Mouse (Mus musculus) heart, embryonic 16.5 days (tissue): ENCODE measurements around the gene Pigb. TPM values are rescaled to one million over a fixed set of nuclear protein-coding genes. Genes with fewer than 3 reads are reported as not detected.
A peak's percentile ranks its signal among the peaks of the same experiment; 100 is the strongest.

ENCODE experiments used
- ATAC-seq: fragments of 200-750 bp; cut with Nextera tagmentation; replicated peaks from 2 replicates; pipeline ENCODE4 v1.8.0; 2017; ENCODE audit warnings: moderate number of reproducible peaks; ENCODE audit not compliant: insufficient read depth, low FRiP score; ENCODE audit errors: extremely low read depth
- H3K27ac ChIP-seq: fragments of 300-500 bp; sonication (generic); 2 replicates; pipeline ENCODE4 v1.5.1; 2014; ENCODE audit warnings: mild to moderate bottlenecking, low read length, control low read depth, moderate library complexity
- H3K27me3 ChIP-seq: fragments of 300-500 bp; sonication (generic); 2 replicates; pipeline ENCODE4 v1.6.1; 2014; ENCODE audit warnings: low read length, mixed read lengths; ENCODE audit not compliant: control insufficient read depth, insufficient read depth
- H3K36me3 ChIP-seq: fragments of 300-500 bp; sonication (generic); 2 replicates; pipeline ENCODE4 v1.6.1; 2014; ENCODE audit not compliant: control insufficient read depth, insufficient read depth
- H3K4me1 ChIP-seq: fragments of 300-500 bp; sonication (generic); 2 replicates; pipeline ENCODE4 v1.6.1; 2014; ENCODE audit warnings: low read length, mixed read lengths; ENCODE audit not compliant: control insufficient read depth, insufficient read depth
- H3K4me2 ChIP-seq: fragments of 300-500 bp; sonication (generic); 2 replicates; pipeline ENCODE4 v1.6.1; 2014; ENCODE audit warnings: low read depth, mild to moderate bottlenecking, control low read depth, low read length
- H3K4me3 ChIP-seq: fragments of 300-500 bp; sonication (generic); 2 replicates; pipeline ENCODE4 v1.5.1; 2014; ENCODE audit warnings: mild to moderate bottlenecking, control low read depth, low read length
- H3K9ac ChIP-seq: fragments of 300-500 bp; sonication (generic); 2 replicates; pipeline ENCODE4 v1.6.1; 2014; ENCODE audit warnings: low read length, control low read depth
- H3K9me3 ChIP-seq: fragments of 300-500 bp; sonication (generic); replicated peaks from 2 replicates; pipeline ENCODE4 v1.6.1; 2016; ENCODE audit warnings: low read length; ENCODE audit not compliant: control insufficient read depth
- WGBS: fragments of 180-500 bp; shearing (Covaris S2); extraction: QIAGEN DNeasy Blood & Tissue Kit; methylation state at CpG from one replicate; pipeline ENCODE4 v1.1.7; 2014; 5-methylcytosine and 5-hydroxymethylcytosine counted together
- polyA plus RNA-seq: library from polyadenylated mRNA; unstranded; fragments of >200 nt; fragmentation: Nextera tagmentation; extraction: Ambion mirVana; gene quantifications from 2 replicates; pipeline ENCODE4 v1.2.1, GENCODE M21; 2015

The Pigb gene
- polyA plus RNA-seq, 1 experiment from 2014 or later, result 7.5 TPM

- H3K36me3 ChIP-seq, result peaks cover 15% of the 10 kb centered on the region
- H3K4me2 ChIP-seq, result no peak overlapping the region
- H3K4me3 ChIP-seq, result no peak overlapping the region
- WGBS, result 56% methylated on average over 4 of the region's 4 CpGs
- no peak overlapping the region for H3K27ac ChIP-seq
- H3K4me1 ChIP-seq, result no peaks in the 10 kb centered on the region
- no peak for ATAC-seq
- H3K27me3 ChIP-seq, result no peaks in the 10 kb centered on the region
- H3K9ac ChIP-seq, result no peak overlapping the region
- H3K9me3 ChIP-seq, result no peaks in the 10 kb centered on the region
Observed at GRCm38 (mm10) chr9:73031421-73031820, 8.8 kb downstream of the Pigb start.

- Histone ChIP-seq H3K27ac (no peak overlapping the region), H3K4me2 (no peak overlapping the region), H3K9me3 (no peaks in the 10 kb centered on the region), H3K36me3 (peaks cover 15% of the 10 kb centered on the region), H3K27me3 (no peaks in the 10 kb centered on the region), H3K4me1 (no peaks in the 10 kb centered on the region), H3K4me3 (no peak overlapping the region), H3K9ac (no peak overlapping the region)
- ATAC-seq, result no peak
- WGBS, result 88% methylated on average over 1 of the region's 1 CpGs
Observed at GRCm38 (mm10) chr9:73030443-73030842, 9.7 kb downstream of the Pigb start.

- Histone ChIP-seq H3K27ac (peak overlapping the region; percentile 68), H3K4me3 (peak overlapping the region; percentile 5; the same call in 1 of the 2 replicates), H3K27me3 (no peaks in the 10 kb centered on the region), H3K4me1 (no peaks in the 10 kb centered on the region), H3K36me3 (peaks cover 10% of the 10 kb centered on the region), H3K4me2 (peak overlapping the region; percentile 49), H3K9me3 (no peaks in the 10 kb centered on the region), H3K9ac (peak overlapping the region; percentile 42)
- 24% methylated on average over 16 of the region's 17 CpGs for WGBS
- ATAC-seq, result peak; percentile 88
Observed at GRCm38 (mm10) chr9:73025818-73026636, 14.2 kb downstream of the Pigb start.

GRCm38 (mm10) chr9:73020566-73021097 is 19.5 kb downstream of the Pigb start:
- peaks cover 13% of the 10 kb centered on the region for H3K36me3 ChIP-seq
- H3K4me1 ChIP-seq, result no peaks in the 10 kb centered on the region
- no peak overlapping the region for H3K27ac ChIP-seq
- no peak for ATAC-seq
- 86% methylated on average over 5 of the region's 5 CpGs for WGBS
- no peak overlapping the region for H3K4me3 ChIP-seq
- no peaks in the 10 kb centered on the region for H3K27me3 ChIP-seq
- H3K4me2 ChIP-seq, result no peak overlapping the region
- H3K9ac ChIP-seq, result no peak overlapping the region
- no peaks in the 10 kb centered on the region for H3K9me3 ChIP-seq

GRCm38 (mm10) chr9:73019841-73020240 is 20.3 kb downstream of the Pigb start:
- H3K4me3 ChIP-seq, result no peak overlapping the region
- WGBS, result 86% methylated on average over 10 of the region's 10 CpGs
- no peaks in the 10 kb centered on the region for H3K9me3 ChIP-seq
- H3K4me1 ChIP-seq, result no peaks in the 10 kb centered on the region
- no peaks in the 10 kb centered on the region for H3K27me3 ChIP-seq
- peaks cover 14% of the 10 kb centered on the region for H3K36me3 ChIP-seq
- no peak overlapping the region for H3K27ac ChIP-seq
- no peak overlapping the region for H3K9ac ChIP-seq
- no peak overlapping the region for H3K4me2 ChIP-seq
- ATAC-seq, result no peak

- WGBS, result 63% methylated on average over 13 of the region's 13 CpGs
- peaks cover 31% of the 10 kb centered on the region for H3K36me3 ChIP-seq
Observed at GRCm38 (mm10) chr9:73014724-73015123, 25.5 kb downstream of the Pigb start.

GRCm38 (mm10) chr9:73012629-73013028 is 27.5 kb downstream of the Pigb start:
- H3K27ac ChIP-seq, result no peak overlapping the region
- no peak overlapping the region for H3K9ac ChIP-seq
- H3K9me3 ChIP-seq, result no peaks in the 10 kb centered on the region
- H3K27me3 ChIP-seq, result no peaks in the 10 kb centered on the region
- no peaks in the 10 kb centered on the region for H3K4me1 ChIP-seq
- H3K4me3 ChIP-seq, result no peak overlapping the region
- H3K36me3 ChIP-seq, result peaks cover 31% of the 10 kb centered on the region
- WGBS, result 88% methylated on average over 4 of the region's 4 CpGs
- no peak overlapping the region for H3K4me2 ChIP-seq
- no peak for ATAC-seq

More at GRCm38 (mm10) chr9:73014724-73015123, 25.5 kb downstream of the Pigb start:
- Histone ChIP-seq H3K4me3 (no peak overlapping the region), H3K4me2 (no peak overlapping the region), H3K27me3 (no peaks in the 10 kb centered on the region), H3K9me3 (no peaks in the 10 kb centered on the region), H3K4me1 (no peaks in the 10 kb centered on the region), H3K27ac (no peak overlapping the region), H3K9ac (no peak overlapping the region)
- ATAC-seq, result no peak

GRCm38 (mm10) chr9:73008384-73008783 is 31.8 kb downstream of the Pigb start:
- Histone ChIP-seq H3K36me3 (peaks cover 20% of the 10 kb centered on the region; the same call in 1 of the 2 replicates), H3K27ac (no peak overlapping the region), H3K9me3 (no peaks in the 10 kb centered on the region), H3K4me1 (no peaks in the 10 kb centered on the region), H3K27me3 (no peaks in the 10 kb centered on the region), H3K4me2 (no peak overlapping the region), H3K4me3 (no peak overlapping the region), H3K9ac (no peak overlapping the region)
- 59% methylated on average over 3 of the region's 3 CpGs for WGBS
- no peak for ATAC-seq

- 88% methylated on average over 3 of the region's 3 CpGs for WGBS
- no peak overlapping the region for H3K27ac ChIP-seq
- no peak overlapping the region for H3K9ac ChIP-seq
- H3K27me3 ChIP-seq, result no peaks in the 10 kb centered on the region
- ATAC-seq, result no peak
- H3K4me1 ChIP-seq, result no peaks in the 10 kb centered on the region
- H3K4me2 ChIP-seq, result no peak overlapping the region
- H3K9me3 ChIP-seq, result no peaks in the 10 kb centered on the region
- no peak overlapping the region for H3K4me3 ChIP-seq
- peaks cover 19% of the 10 kb centered on the region for H3K36me3 ChIP-seq
Observed at GRCm38 (mm10) chr9:73006175-73006574, 34.0 kb downstream of the Pigb start.
